Mouse (Mus musculus): ENCODE measurements around the gene Rnf183.

GRCm38 (mm10) chr4:62409615-62410014 lies 25.4 kb downstream of the Rnf183 start:
- TF ChIP-seq POLR2AphosphoS5 (IDR thresholded peaks at IDR 0.05; ENCODE audit: insufficient replicate concordance, low read depth, low read length) (no peak), CTCF (IDR thresholded peaks at IDR 0.05; ENCODE audit: low read depth, low read length) (no peak)
